Mouse (Mus musculus) R1 (cell line): ENCODE results near the gene Ip6k2.
A peak's percentile ranks its signal among the peaks of the same experiment; 100 is the strongest.

ENCODE experiments used
- DNase-seq: peaks from one replicate; pipeline ENCODE4 v3.0.0-alpha.2; 2018; ENCODE audit warnings: low read depth, low spot score

The Ip6k2 gene

DNA sequence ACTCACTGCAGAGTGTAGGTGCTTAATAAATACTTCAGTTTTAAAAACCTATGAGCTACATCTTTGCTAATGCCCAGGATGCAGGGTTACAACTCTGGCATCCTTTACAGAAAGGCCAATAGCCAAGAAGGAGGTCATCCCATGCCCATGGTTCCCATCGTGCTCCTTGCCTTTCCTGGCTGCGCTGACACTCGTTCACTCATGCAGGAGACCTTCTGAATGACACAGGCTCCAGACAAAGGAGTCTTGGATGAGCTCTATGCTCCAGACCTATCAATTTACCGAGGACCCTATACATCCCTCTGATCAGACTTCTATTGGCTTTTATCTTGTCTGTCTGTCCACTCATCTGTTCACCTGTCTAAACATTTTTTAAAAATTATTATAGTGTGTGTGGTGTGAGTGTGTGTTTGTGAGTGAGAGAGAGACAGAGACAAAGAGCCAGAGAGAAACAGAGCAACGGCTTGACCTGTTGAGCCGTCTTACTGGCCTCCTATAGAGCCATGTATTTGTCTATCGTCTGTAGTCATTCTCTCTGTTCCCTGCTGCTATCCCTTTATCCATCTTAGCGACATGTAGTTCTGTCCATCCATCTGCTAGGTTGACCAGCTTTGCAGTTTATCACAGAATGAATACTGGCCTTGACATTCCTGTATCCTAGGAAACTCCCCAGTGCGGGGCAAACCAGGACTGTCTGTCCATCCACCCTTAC is 604 bp upstream of the Ip6k2 start:
- DNase-seq, result no peak

DNA sequence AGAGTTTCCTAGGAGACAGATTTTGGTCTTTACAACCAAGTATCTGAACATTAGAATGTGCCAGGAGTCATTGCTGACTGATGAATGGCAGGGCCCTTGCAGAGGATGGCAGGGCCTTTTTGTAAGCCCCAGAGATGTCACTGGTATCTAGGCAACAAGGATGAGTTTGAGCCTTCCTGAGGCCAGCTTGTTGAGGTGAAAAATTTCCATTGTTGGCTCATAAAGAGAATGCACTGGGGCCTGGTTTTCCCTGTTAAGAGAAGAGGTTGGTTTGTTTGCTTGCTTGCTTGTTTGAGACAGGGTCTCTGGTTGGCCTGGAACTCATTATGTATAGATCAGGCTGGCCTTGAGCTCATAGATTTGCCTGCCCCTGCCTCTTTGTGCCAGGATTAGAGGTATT is 1.8 kb downstream of the Ip6k2 start:
- DNase-seq, result no peak

DNA sequence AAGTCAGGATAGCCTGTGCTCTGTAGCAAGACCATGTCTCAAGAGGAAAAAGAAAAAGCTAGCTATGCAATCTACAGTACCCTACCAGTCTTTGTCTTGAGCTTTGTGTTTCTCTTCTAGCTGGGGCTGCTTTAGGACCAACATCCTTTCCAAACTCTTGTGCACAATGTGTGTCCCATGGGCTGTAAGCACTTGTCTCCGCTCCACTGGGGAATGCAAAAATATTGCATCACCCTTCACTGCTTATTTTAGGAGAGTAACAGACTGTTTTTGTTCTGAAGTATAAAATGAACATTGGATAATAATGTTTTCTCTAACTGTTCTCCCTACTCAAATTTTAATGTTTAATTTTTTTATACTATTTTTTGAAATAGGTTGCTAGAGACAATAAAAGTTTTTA is 2.9 kb downstream of the Ip6k2 start:
- DNase-seq, result no peak

DNA sequence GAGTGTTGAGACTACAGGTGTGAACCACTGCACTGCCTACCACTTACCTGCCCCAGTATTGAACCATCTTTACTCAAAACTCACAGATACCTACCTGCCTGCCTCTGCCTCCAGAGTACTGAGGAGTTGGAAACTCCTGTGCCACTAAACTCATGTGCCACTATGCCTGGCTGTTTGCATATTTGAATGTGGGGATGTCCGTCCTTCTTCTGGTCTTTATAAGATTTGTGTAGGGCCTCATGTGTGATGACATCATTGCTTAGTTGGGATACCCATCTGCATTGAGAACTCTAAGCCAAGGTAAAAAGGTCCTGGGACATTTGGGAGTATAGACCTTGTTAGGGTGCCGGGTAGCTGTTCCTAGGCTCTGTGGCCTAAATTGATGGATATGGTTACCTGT is 3.5 kb downstream of the Ip6k2 start:
- no peak for DNase-seq

DNA sequence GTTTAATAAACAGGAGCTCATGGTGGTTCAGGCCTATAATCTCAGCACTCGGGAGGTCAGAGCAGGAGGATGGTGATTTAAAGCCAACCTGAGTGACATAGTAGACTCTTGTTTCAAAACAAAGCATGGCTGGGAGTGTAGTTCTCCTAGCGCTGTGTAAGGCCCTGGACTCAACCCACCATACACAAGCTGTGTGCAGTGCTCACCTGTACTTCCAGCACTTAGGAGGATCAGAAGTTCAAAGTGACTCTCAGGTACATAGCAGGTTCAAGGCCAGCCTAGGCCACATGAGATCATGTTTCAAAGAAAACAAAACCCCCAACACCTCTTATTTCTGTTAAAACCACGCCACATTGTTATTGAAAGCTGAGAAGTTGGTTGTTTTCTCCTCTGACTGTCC is 5.1 kb downstream of the Ip6k2 start:
- no peak for DNase-seq

GRCm38 (mm10) chr9:108792307-108792706 is 8.7 kb downstream of the Ip6k2 start:
- DNase-seq, result no peak

GRCm38 (mm10) chr9:108792730-108793129 is 9.1 kb downstream of the Ip6k2 start:
- DNase-seq, result no peak

DNA sequence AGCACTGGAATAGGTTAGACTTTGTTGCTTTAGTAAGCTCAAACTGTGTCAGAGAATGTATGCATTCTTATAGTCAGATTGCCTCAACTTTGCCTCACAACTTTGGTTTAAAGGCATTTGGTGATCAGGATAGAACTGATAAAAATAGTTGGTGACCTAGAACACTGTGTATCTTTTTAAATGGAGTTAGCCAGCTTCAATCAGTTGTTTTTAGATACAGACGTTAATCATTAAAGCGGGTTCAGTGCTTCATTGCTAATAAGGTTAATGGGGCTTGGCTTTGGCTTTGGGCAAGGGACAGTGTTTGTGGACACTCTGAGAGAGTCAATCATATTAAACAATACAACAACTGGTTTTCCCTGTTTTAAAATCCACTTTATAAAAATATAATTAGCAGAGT is 11.7 kb downstream of the Ip6k2 start:
- DNase-seq, result no peak

- DNase-seq, result peak; percentile 83
These were observed 12.2 kb downstream of the Ip6k2 start for GRCm38 (mm10) chr9:108795762-108796161.

- DNase-seq, result no peak
These were observed 12.9 kb downstream of the Ip6k2 start for GRCm38 (mm10) chr9:108796351-108796981.

DNA sequence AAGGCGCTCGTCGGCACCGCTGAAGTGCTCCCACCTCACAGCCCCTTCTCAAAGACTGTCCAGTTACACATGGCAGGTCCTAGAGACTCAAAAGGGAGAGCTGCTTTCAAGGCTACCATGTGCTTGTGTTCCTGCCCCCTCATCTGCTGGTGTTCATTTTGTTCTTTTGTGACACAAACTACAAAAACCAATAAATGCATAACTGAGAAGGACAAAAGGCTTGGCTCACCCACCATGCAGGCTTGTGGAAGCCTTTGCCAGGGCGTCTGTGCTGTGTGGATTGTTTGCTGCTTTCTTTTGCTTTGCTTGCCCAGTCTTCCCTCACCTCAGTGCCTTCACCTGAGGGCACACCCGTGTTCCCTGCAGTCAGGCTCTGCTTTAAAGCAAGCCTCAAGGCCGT is 13.9 kb downstream of the Ip6k2 start:
- no peak for DNase-seq

DNA sequence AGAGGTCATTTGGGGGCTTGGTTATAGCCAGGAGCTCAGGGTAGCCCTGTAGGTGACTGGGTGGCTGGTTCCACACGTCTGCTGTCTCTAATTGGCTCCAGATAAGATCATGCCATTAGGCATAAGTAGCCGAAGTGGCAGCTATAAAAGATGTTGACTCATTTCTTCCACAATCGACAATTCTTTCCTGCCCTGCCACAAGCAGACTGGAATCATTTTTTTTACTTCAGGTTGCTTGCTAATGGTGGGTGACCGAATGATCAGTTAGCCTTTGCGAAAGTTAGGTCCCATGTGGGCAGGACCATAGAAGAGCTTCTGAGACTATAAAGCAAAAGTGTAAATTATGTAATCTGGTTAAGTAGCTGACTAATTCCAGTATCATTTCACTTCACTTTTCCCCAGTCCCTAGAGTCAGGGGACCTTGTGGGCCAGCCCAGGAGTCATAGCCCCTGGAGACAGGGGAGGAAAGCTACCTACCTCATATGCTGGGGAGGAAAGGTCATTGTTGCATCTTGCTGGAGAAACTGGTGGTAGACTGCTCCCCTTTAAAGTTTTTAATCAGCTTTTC is 15.0 kb downstream of the Ip6k2 start:
- no peak for DNase-seq

GRCm38 (mm10) chr9:108799564-108799963 is 16.0 kb downstream of the Ip6k2 start:
- no peak for DNase-seq

GRCm38 (mm10) chr9:108805768-108806167 is 22.2 kb downstream of the Ip6k2 start:
- no peak for DNase-seq

GRCm38 (mm10) chr9:108806379-108806778 is 22.8 kb downstream of the Ip6k2 start:
- no peak for DNase-seq

DNA sequence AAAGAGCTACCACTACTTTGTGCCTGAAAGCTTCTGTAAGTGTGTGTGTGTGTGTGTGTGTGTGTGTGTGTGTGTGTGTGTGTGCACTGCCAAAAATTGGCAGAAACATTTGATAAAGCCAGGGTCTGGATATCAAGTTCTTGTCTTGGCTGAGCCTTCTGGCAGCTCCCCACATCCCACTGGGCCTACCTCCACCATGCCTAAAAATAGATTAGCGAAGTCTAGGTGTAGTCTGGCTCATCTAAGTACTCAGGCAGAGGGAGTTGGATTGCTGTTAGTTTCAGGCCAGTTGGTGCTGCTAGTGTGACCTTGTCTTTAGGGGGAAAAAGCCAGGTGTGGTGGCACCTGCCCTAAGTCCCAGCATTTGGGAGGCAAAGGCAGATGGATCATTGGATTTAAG is 23.2 kb downstream of the Ip6k2 start:
- no peak for DNase-seq

DNA sequence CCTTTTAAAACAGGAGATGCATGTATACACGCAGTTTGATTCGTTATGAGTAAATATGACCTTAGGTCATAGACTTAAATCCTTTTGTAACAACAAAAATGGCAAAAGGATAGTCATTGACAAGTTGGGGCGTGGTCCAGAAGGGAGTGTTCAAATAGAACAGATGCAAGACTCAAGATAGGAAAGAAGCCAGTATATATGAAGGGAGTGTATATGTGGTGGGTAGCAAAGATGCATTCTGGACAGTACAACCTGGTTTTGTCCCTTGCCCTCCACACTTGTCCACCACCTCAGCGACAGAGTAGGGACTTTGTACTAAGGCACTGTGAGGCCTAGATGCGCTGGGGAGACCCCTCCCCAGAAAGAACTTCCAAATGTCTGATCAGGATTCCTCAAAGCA is 24.1 kb downstream of the Ip6k2 start:
- no peak for DNase-seq

GRCm38 (mm10) chr9:108808163-108808665 is 24.6 kb downstream of the Ip6k2 start, which contains the start of gene Nckipsd:
Gene Nckipsd (plus strand): TSS chr9:108808368.
- peak; percentile 91 for DNase-seq

DNA sequence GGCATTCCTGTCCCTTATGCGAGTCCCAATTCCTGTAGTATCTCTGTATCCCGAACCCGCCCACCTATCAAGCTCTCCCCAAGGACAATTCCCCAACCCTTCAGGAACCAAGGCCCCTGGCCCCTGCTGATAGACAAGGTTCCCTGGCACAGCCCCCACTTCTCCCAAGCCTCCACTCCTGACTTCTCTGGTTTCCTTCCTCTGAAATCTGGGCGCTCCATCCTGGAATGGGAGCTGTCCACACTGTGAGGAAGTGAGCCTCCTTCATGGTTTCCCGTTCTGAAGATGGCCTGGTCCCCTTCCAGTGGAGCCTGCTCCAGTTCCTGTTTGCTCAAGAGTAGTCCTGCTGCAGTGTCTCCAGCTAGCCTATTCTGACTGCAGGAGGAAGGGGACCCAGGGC is 25.6 kb downstream of the Ip6k2 start:
- no peak for DNase-seq

GRCm38 (mm10) chr9:108809723-108810122 is 26.1 kb downstream of the Ip6k2 start:
- no peak for DNase-seq

- DNase-seq, result no peak
These were observed 26.9 kb downstream of the Ip6k2 start for GRCm38 (mm10) chr9:108810516-108810915.

DNA sequence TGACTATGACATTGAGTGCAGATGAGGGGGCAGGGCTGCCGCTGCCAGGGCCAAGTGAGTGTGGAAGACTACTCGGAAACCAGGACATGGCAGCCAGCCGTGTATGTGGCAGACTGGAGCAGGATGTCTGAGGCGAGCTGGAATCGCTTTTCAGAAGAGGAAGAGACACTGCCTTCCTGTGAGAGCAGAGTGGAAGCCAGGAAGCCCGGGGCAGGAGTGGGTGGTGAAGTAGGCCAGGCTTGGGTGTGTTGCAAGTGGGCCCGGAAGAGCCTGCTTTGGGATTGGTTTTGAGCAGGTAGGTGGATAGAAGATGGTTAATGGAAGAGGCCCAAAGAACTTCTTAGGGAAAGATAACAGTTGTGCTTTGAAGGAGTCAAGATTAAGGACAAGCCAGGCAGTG is 32.0 kb downstream of the Ip6k2 start:
- DNase-seq, result no peak

GRCm38 (mm10) chr9:108819495-108819894 is 35.9 kb downstream of the Ip6k2 start:
- peak; percentile 87 for DNase-seq
